Mouse (Mus musculus) MEL (cell line): ENCODE measurements around the gene Reep1. TPM values are rescaled to one million over a fixed set of nuclear protein-coding genes. Genes with fewer than 3 reads are reported as not detected.
A peak's percentile ranks its signal among the peaks of the same experiment; 100 is the strongest.

ENCODE experiments used
- DNase-seq: peaks from one replicate; pipeline ENCODE4 v3.0.0; 2011; ENCODE audit warnings: low read depth, low spot score
- H3K27ac ChIP-seq: 2 replicates; pipeline ENCODE4 v1.5.1; 2012; ENCODE audit warnings: low read depth, mild to moderate bottlenecking, control low read depth, low read length, moderate library complexity; ENCODE audit not compliant: control insufficient read depth
- H3K27me3 ChIP-seq, 2 experiments: fragments of 150-350 bp in 1 of 2; sonication (generic) in 1 of 2; 2 replicates each; pipeline ENCODE4 v1.6.1; 2012; ENCODE audit warnings: low read length in 2 of 2, mild to moderate bottlenecking in 2 of 2, improper control_type of control experiment in 1 of 2, moderate library complexity in 1 of 2; ENCODE audit not compliant: insufficient read depth in 2 of 2, control insufficient read depth in 1 of 2
- H3K36me3 ChIP-seq, 2 experiments: 2 replicates each; pipeline ENCODE4 v1.6.1; 2012 to 2014; ENCODE audit warnings: low read length in 2 of 2, improper control_type of control experiment in 1 of 2, inconsistent platforms in 1 of 2, mild to moderate bottlenecking in 1 of 2; ENCODE audit not compliant: insufficient read depth in 2 of 2, control insufficient read depth in 1 of 2
- H3K4me1 ChIP-seq, 2 experiments: fragments of 150-350 bp in 1 of 2; sonication (generic) in 1 of 2; 2 replicates each; pipeline ENCODE4 v1.6.1; 2012; ENCODE audit warnings: low read length in 2 of 2, improper control_type of control experiment in 1 of 2, mild to moderate bottlenecking in 1 of 2; ENCODE audit not compliant: insufficient read depth in 2 of 2, control insufficient read depth in 1 of 2
- H3K4me3 ChIP-seq, 2 experiments: fragments of 150-350 bp in 1 of 2; sonication (generic) in 1 of 2; 2 replicates each; pipeline ENCODE4 v1.5.1; 2012; ENCODE audit warnings: low read depth in 2 of 2, low read length in 2 of 2, mild to moderate bottlenecking in 2 of 2, moderate library complexity in 2 of 2, control low read depth in 1 of 2, improper control_type of control experiment in 1 of 2; ENCODE audit not compliant: control insufficient read depth in 1 of 2, insufficient read depth in 1 of 2
- H3K79me2 ChIP-seq: 2 replicates; pipeline ENCODE4 v1.6.1; 2012; ENCODE audit warnings: mild to moderate bottlenecking, low read length, moderate library complexity; ENCODE audit not compliant: control insufficient read depth, poor library complexity, insufficient read depth
- H3K9ac ChIP-seq: 2 replicates; pipeline ENCODE4 v1.6.1; 2012; ENCODE audit warnings: low read depth, mild to moderate bottlenecking, control low read depth, low read length, moderate library complexity; ENCODE audit not compliant: control insufficient read depth, poor library complexity, severe bottlenecking
- H3K9me3 ChIP-seq: fragments of 150-350 bp; sonication (generic); replicated peaks from 2 replicates; pipeline ENCODE4 v1.6.1; 2012; ENCODE audit warnings: mild to moderate bottlenecking, low read length, improper control_type of control experiment, moderate library complexity; ENCODE audit not compliant: insufficient read depth
- CHD1 ChIP-seq: IDR thresholded peaks from 2 replicates; pipeline ENCODE4 v1.6.1; 2012; ENCODE audit warnings: low read depth, mild to moderate bottlenecking, inconsistent platforms, low read length, improper control_type of control experiment
- CTCF ChIP-seq, 3 experiments: IDR thresholded peaks in 2 of 3; conservative IDR thresholded peaks in 1 of 3; 2 replicates each; pipeline ENCODE4 v1.5.1; 2011 to 2012; ENCODE audit warnings: low read length in 3 of 3, low read depth in 2 of 3, mild to moderate bottlenecking in 2 of 3, improper control_type of control experiment in 1 of 3, inconsistent platforms in 1 of 3, mixed read lengths in 1 of 3, moderate library complexity in 1 of 3; ENCODE audit not compliant: control insufficient read depth in 1 of 3, insufficient read depth in 1 of 3, poor library complexity in 1 of 3, severe bottlenecking in 1 of 3
- E2F4 ChIP-seq: IDR thresholded peaks from 2 replicates; pipeline ENCODE4 v1.6.1; 2011; ENCODE audit warnings: low read depth, low read length, improper control_type of control experiment, borderline replicate concordance
- ELF1 ChIP-seq: IDR thresholded peaks from 2 replicates; pipeline ENCODE4 v1.6.1; 2014; ENCODE audit warnings: low read depth, mild to moderate bottlenecking, inconsistent platforms, low read length, improper control_type of control experiment, moderate library complexity
- ETS1 ChIP-seq: IDR thresholded peaks from 2 replicates; pipeline ENCODE4 v1.6.1; 2012; ENCODE audit warnings: low read depth, mild to moderate bottlenecking, inconsistent platforms, low read length, improper control_type of control experiment, moderate library complexity
- GATA1 ChIP-seq: IDR thresholded peaks from 2 replicates; pipeline ENCODE4 v1.6.1; 2011; ENCODE audit warnings: low read depth, low read length, improper control_type of control experiment
- HCFC1 ChIP-seq: IDR thresholded peaks from 2 replicates; pipeline ENCODE4 v1.6.1; 2012; ENCODE audit warnings: low read depth, mild to moderate bottlenecking, inconsistent platforms, low read length, improper control_type of control experiment, moderate library complexity
- JUND ChIP-seq: IDR thresholded peaks from 2 replicates; pipeline ENCODE4 v1.6.1; 2011; ENCODE audit warnings: low read depth, mild to moderate bottlenecking, improper control_type of control experiment, low read length
- KAT2A ChIP-seq: conservative IDR thresholded peaks from 2 replicates; pipeline ENCODE4 v1.6.1; 2012; ENCODE audit warnings: low read depth, low read length, improper control_type of control experiment, inconsistent platforms
- MAFK ChIP-seq: IDR thresholded peaks from 2 replicates; pipeline ENCODE4 v1.6.1; 2011; ENCODE audit warnings: low read depth, mild to moderate bottlenecking, low read length, improper control_type of control experiment, borderline replicate concordance
- MAX ChIP-seq: IDR thresholded peaks from 2 replicates; pipeline ENCODE4 v1.6.1; 2011; ENCODE audit warnings: low read length, improper control_type of control experiment
- MYB ChIP-seq: IDR thresholded peaks from 2 replicates; pipeline ENCODE4 v1.6.1; 2011; ENCODE audit warnings: mild to moderate bottlenecking, low read depth, low read length, improper control_type of control experiment
- NELFE ChIP-seq: IDR thresholded peaks from 2 replicates; pipeline ENCODE4 v1.6.1; 2011; ENCODE audit warnings: low read depth, low read length, improper control_type of control experiment
- NRF1 ChIP-seq: IDR thresholded peaks from 2 replicates; pipeline ENCODE4 v1.6.1; 2014; ENCODE audit warnings: low read depth, mild to moderate bottlenecking, inconsistent platforms, low read length, improper control_type of control experiment, moderate library complexity; ENCODE audit not compliant: poor library complexity, insufficient read depth, severe bottlenecking
- POLR2AphosphoS2 ChIP-seq: IDR thresholded peaks from 2 replicates; pipeline ENCODE4 v1.6.1; 2011; ENCODE audit warnings: low read length, improper control_type of control experiment
- RAD21 ChIP-seq: IDR thresholded peaks from 2 replicates; pipeline ENCODE4 v1.6.1; 2011; ENCODE audit warnings: mild to moderate bottlenecking, low read depth, low read length, improper control_type of control experiment
- RCOR1 ChIP-seq: IDR thresholded peaks from 2 replicates; pipeline ENCODE4 v1.6.1; 2012; ENCODE audit warnings: low read depth, mild to moderate bottlenecking, inconsistent platforms, low read length, improper control_type of control experiment
- SIN3A ChIP-seq: IDR thresholded peaks from 2 replicates; pipeline ENCODE4 v1.6.1; 2012; ENCODE audit warnings: low read length, improper control_type of control experiment, inconsistent platforms
- SMC3 ChIP-seq: IDR thresholded peaks from 2 replicates; pipeline ENCODE4 v1.6.1; 2011; ENCODE audit warnings: low read depth, low read length, improper control_type of control experiment
- TAL1 ChIP-seq: IDR thresholded peaks from 2 replicates; pipeline ENCODE4 v1.6.1; 2012; ENCODE audit warnings: mild to moderate bottlenecking, inconsistent platforms, low read length, moderate library complexity, mixed read lengths
- USF2 ChIP-seq, 2 experiments: IDR thresholded peaks; 2 replicates each; pipeline ENCODE4 v1.6.1; 2011 to 2012; ENCODE audit warnings: improper control_type of control experiment in 2 of 2, low read length in 2 of 2, borderline replicate concordance in 1 of 2, inconsistent platforms in 1 of 2, low read depth in 1 of 2, mild to moderate bottlenecking in 1 of 2; ENCODE audit not compliant: insufficient read depth in 1 of 2
- ZKSCAN1 ChIP-seq: IDR thresholded peaks from 2 replicates; pipeline ENCODE4 v1.6.1; 2012; ENCODE audit warnings: low read depth, mild to moderate bottlenecking, inconsistent platforms, low read length, improper control_type of control experiment, moderate library complexity
- ZMIZ1 ChIP-seq: IDR thresholded peaks from 2 replicates; pipeline ENCODE4 v1.6.1; 2012; ENCODE audit warnings: low read depth, mild to moderate bottlenecking, inconsistent platforms, low read length, improper control_type of control experiment, moderate library complexity
- polyA plus RNA-seq, 2 experiments: library from polyadenylated mRNA; stranded (reverse) in 1 of 2; unstranded in 1 of 2; fragments of >175 nt in 1 of 2; fragments of >200 nt in 1 of 2; gene quantifications; 2 replicates each; pipeline versions ENCODE4 v1.2.1 to v1.2.4; 2012; ENCODE audit warnings: low replicate concordance in 2 of 2, low read depth in 1 of 2; ENCODE audit not compliant: insufficient read length in 2 of 2, insufficient read depth in 1 of 2, missing spikeins in 1 of 2
- total RNA-seq: library from RNA; depleted of rRNA; stranded (reverse); fragments of 300-350 nt; gene quantifications from 2 replicates; pipeline ENCODE4 v1.2.3, GENCODE M21; 2012

The Reep1 gene
- total and polyA plus RNA-seq, 3 experiments = 0.12 to 0.36 TPM; not detected in 1

GRCm38 (mm10) chr6:71823488-71823887, 116.1 kb downstream of the Reep1 start (continued):
- no peak for TF ChIP-seq USF2 (IDR thresholded peaks at IDR 0.05; ENCODE audit: borderline replicate concordance in 1 of 2, insufficient read depth in 1 of 2, low read depth in 1 of 2, low read length in 2 of 2)
- TF ChIP-seq ZKSCAN1 = no peak

DNA sequence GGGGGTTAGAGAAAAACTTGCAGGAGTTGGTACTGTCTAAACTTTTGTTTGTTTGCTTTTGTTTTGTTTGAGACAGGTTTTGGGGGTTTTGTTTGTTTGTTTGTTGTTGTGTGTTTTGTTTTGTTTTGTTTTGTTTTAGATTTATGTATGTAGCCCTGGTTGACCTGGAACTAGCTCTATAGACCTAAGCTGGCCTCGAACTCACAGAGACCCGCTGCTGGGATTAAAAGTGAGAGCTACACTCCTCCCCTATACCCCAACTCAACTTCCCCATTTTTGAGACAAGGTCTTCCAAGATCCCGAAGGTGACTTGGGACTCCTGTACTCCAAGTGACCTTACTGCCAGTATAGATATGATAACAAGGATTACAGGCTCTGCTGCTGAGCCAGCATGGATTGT, 116.6 kb downstream of the Reep1 start:
- peak overlapping the region; percentile 55 for H3K27ac ChIP-seq
- no peaks in the 10 kb centered on the region for H3K9me3 ChIP-seq
- DNase-seq = peak; percentile 72
- peak overlapping the region; percentile 73 to 87 for H3K4me3 ChIP-seq
- H3K36me3 ChIP-seq = peaks cover 0 to 13% of the 10 kb centered on the region in 2 experiments; a peak in 2 of 4 replicates
- peak overlapping the region; percentile 70 for H3K9ac ChIP-seq
- TF ChIP-seq RAD21 (no peak), KAT2A (0 out of 2 replicates have a peak, but pooled peaks have one; percentile 1)
- H3K27me3 ChIP-seq = no peaks in the 10 kb centered on the region; a peak in 1 of 4 replicates
- H3K4me1 ChIP-seq = peaks cover 0 to 10% of the 10 kb centered on the region in 2 experiments; a peak in 3 of 4 replicates
- H3K79me2 ChIP-seq = peaks cover 13% of the 10 kb centered on the region

GRCm38 (mm10) chr6:71826869-71827268, 119.5 kb downstream of the Reep1 start, which contains the start of gene Mrpl35:
Mrpl35 (minus strand) TSS chr6:71826969.
- no peak for DNase-seq
- Histone ChIP-seq H3K27me3 (no peaks in the 10 kb centered on the region; a peak in 1 of 4 replicates), H3K27ac (no peak within 1 kb of the TSS), H3K36me3 (peaks cover 0 to 14% of the 10 kb centered on the region in 2 experiments; a peak in 2 of 4 replicates), H3K9me3 (no peaks in the 10 kb centered on the region), H3K79me2 (peaks cover 12% of the 10 kb centered on the region), H3K9ac (no peak within 1 kb of the TSS), H3K4me3 (no peak within 1 kb of the TSS), H3K4me1 (peaks cover 4 to 7% of the 10 kb centered on the region in 2 experiments; a peak in 3 of 4 replicates)
- TF ChIP-seq ETS1 = no peak
- no peak for TF ChIP-seq KAT2A
- TF ChIP-seq MYB = no peak
- TF ChIP-seq MAX = no peak
- no peak for TF ChIP-seq SIN3A
- no peak for TF ChIP-seq GATA1
- TF ChIP-seq NRF1 = no peak
- no peak for TF ChIP-seq RCOR1

GRCm38 (mm10) chr6:71829768-71830167, 122.4 kb downstream of the Reep1 start:
- no peak overlapping the region for H3K27ac ChIP-seq
- H3K27me3 ChIP-seq = no peaks in the 10 kb centered on the region; a peak in 1 of 4 replicates
- H3K9me3 ChIP-seq = no peaks in the 10 kb centered on the region
- no peak for DNase-seq
- peaks cover 13 to 15% of the 10 kb centered on the region in 2 experiments for H3K36me3 ChIP-seq
- peaks cover 22% of the 10 kb centered on the region for H3K79me2 ChIP-seq
- H3K4me1 ChIP-seq = peaks cover 5 to 9% of the 10 kb centered on the region in 2 experiments; a peak in 2 of 4 replicates
- H3K4me3 ChIP-seq = peak overlapping the region in 1 of 2 experiments; percentile 87; a peak in 1 of 4 replicates
- peak overlapping the region; percentile 20; the same call in 1 of the 2 replicates for H3K9ac ChIP-seq
- TF ChIP-seq KAT2A = no peak
- TF ChIP-seq POLR2AphosphoS2 = no peak
- TF ChIP-seq HCFC1 = no peak
- no peak for TF ChIP-seq JUND
- no peak for TF ChIP-seq ZMIZ1
- TF ChIP-seq USF2 (IDR thresholded peaks at IDR 0.05; ENCODE audit: borderline replicate concordance in 1 of 2, insufficient read depth in 1 of 2, low read depth in 1 of 2, low read length in 2 of 2) = no peak
- TF ChIP-seq RCOR1 = no peak
- no peak for TF ChIP-seq NRF1
- TF ChIP-seq E2F4 = no peak
- TF ChIP-seq MAFK = no peak
- no peak for TF ChIP-seq ETS1
- TF ChIP-seq CTCF (IDR thresholded peaks at IDR 0.05 in 2 of 3, conservative IDR thresholded peaks at IDR 0.05 in 1 of 3; ENCODE audit: control insufficient read depth in 1 of 3, insufficient read depth in 1 of 3, low read depth in 2 of 3, low read length in 3 of 3, poor library complexity in 1 of 3, severe bottlenecking in 1 of 3) = no peak
- no peak for TF ChIP-seq TAL1
- no peak for TF ChIP-seq NELFE
- TF ChIP-seq ELF1 = no peak
- TF ChIP-seq CHD1 = no peak
- TF ChIP-seq SMC3 = no peak
